Mouse (Mus musculus): ENCODE measurements around the gene Fgf8.

Gene Fgf8

DNA sequence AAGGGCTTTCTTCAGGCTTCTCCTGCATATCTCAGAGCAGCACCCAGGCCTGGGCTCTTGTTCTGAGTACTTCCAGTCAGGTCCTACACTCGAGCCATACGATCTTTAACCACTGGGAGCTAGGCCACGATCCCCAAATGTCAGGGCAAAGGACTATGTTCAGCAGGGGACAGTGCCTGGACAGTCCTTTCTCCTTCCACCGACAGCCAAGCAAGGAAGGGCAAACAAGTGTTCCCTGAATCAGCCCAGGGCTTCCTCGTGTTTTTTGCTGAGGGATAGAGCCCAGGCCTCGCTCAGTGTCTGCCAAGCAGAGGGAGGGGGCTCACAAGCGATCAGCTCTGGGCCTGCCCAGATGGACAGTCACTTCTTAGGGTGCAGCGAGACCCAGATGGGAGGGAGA, 12.7 kb downstream of the Fgf8 start:
- DNase-seq (ENCODE audit: extremely low read depth, low read depth), result no peak

DNA sequence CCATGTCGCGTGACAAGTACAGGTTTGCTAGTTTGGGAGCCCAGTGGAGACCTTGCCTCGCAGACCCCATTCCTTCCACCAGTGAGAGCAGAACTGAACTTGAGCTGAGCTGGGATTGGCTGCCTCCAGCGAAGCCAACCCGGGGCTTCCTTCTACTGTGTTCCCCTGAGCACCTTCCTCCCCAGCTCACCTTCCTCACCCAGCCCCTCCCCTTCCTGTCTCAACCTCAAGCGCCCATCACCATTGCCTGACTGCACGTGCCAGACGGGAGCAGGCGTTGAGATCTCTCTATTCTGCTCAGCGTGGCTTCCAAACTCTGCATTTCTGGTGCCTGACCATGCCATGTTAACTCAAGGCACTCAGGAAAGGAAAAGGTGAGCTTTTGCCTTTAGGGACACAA, 15.5 kb downstream of the Fgf8 start:
- DNase-seq (ENCODE audit: extremely low read depth, low read depth), result no peak

DNA sequence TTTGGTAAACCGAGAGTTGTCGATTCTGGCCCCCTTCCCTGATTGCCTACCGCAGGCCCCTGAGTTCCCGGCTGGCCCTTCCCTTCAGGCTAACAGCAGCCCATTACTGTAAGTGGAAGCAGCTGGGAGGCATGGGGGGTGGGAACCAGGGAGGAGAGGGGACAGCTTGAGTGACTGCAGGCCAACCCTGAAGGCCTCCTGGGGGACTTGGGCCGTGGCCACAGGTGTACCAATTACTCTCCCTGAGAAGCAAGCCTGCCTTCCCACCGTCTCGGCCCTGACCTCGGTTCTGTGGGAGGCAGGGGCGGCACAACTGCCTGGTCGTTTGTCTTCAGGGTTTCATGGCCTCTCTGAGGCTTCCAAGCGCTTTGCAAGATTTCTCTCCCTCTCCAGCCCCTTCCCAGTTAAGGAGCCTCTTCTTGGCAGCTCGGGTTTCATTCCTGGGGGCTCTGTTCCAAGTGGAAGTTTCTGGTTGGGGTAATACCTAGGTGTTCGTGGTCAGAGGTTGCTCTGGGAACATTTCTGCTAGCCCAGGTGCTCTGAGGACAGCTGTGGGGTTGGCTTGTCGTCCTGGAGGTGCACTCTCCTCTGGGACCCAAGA, 16.9 kb downstream of the Fgf8 start:
- no peak for DNase-seq (ENCODE audit: extremely low read depth, low read depth)

DNA sequence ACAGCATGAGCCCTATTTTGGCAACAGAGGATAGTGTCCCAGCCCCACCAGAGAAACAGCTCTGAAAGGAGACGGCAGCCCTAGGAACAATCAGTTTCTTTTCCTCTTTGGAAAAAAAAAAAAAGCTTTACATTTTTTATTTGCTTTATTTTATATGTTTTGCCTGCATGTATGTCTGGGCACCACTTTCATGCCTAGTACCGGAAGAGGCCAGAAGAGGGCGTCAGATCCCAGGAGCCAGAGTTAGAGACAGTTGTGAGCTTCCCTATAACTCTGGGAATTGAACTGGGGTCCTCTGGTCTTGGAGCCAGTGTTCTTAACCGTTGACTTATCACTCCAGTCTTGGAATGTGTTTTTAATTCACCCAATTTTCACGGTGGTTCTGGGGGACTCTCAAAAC, 20.5 kb downstream of the Fgf8 start:
- DNase-seq (ENCODE audit: extremely low read depth, low read depth), result no peak

DNA sequence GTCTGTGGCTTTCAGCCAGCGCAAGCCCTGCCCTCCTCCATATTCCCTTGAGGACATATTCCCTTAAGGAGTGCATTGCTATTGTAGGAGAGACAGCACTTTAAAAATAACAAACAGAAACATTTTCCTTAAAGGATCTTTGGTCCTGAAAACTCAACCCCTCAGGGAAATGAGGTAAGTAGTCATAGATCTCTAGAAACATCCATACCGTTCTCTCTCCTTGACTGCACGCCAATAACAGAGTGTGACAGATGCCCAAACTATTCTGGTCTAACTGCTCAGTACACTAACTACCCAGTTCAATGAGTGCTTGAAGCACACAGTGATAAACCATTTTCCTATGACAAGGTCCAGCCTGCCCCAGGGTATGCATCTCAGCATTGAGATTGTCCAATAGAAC, 24.4 kb downstream of the Fgf8 start:
- no peak for DNase-seq (ENCODE audit: extremely low read depth, low read depth)

DNA sequence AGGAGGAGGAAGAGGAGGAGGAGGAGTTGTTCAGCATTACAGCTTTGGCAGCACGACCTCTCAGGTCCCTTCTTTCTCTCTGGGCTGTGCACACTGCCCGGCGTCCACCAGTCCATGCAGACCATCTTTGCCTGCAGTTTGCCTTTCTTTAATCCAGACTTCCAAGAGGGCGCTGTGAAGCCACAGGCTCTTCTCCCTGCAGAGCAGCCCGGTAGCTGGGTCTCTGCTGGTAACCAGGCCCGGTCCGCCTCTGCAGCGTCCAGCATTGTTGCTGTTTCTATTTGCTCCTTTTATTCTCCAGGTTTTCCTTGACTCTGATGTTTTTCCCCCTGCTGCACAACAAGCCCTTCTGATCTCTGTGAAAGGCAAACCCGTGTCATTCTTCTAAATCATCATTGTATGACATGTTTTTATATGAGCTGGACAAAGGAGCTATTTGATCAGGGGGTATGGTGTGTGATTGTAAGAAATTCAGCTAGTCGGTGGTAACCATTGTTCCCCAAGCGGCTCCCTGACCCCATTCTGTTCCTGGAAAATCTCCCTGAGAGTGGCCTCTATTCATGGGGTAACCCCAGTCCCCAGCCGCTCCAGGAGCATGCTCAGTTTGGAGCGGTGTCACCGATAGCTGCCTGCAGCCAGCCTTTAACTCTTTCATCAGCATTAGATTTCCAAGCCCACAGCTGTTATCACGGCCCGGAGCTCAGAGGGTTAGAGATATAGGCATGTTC, 25.1 kb downstream of the Fgf8 start:
- DNase-seq (ENCODE audit: extremely low read depth, low read depth), result no peak

DNA sequence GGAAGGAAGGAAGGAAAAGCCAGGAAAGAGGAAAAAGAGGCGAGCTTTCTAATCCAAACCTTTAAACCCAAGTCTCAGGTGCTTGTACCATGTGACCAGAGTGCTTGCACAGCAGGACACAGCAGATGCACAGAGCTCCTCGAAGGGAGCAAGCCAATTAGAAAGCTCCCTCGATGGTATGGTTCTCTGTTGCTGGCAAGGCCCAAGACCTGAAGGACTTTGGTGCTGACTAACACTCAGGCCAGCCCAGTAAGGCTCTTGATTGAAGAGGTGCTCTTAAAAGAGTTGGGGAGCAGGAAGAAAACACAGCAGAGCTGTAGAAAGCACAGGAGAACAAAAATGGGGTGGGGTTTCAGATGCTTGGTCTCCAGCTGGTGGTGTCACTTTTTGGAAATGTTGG, 34.0 kb downstream of the Fgf8 start:
- no peak for DNase-seq (ENCODE audit: extremely low read depth, low read depth)

DNA sequence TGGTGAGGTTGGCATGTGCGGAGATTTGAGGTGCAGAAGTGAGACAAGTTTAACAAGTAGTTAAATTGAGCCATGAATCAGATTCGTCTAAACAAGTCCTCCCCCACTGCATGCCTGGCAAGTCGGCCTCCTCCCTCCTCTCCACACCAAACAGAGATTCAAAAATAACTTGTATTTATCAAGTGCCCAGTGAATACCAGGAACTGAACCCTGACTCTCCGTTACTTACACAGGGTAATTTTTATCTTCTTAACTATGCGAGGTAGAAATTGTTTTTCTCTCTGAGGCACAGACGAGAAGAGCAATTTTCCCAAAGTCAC, 46.5 kb downstream of the Fgf8 start:
- DNase-seq (ENCODE audit: extremely low read depth, low read depth), result no peak

DNA sequence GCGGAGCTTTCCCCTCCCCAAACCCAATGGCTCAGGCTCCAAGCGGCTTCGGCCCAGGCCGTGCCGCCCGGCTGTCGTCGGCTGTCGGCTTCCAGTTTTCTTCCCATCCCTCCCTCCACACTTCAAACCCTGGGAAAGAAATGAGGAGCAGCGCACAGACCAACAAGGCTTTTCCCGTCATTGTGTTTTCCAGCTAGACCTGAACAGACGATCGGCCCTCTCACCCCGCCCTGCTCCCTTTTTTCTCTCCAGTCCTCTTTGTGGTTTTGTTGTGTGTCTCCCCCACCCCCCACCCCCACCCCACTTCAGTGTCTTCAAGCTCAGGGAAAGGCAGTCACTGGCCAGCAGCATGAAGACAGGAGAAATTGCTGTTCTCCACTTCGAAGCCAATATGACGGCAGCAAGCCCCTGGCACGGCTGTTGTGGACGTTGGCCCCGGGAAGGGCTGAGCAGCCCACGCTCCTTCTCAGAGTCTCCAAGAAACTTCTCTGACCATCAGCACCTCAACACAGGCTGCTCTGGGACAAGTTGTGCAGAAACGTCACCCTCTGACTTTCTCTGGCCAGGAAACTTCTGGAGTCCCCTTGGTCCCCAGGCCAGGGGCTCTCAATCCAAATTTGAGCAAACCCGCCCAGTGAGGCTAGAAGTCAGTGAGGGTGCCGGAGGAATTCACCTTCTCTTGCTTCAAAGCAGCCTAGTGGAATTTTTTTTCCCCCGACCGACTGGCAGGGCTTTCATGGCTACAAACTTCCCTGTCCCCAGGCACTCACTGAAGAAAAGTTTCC, 47.0 kb downstream of the Fgf8 start:
- no peak for DNase-seq (ENCODE audit: extremely low read depth, low read depth)

DNA sequence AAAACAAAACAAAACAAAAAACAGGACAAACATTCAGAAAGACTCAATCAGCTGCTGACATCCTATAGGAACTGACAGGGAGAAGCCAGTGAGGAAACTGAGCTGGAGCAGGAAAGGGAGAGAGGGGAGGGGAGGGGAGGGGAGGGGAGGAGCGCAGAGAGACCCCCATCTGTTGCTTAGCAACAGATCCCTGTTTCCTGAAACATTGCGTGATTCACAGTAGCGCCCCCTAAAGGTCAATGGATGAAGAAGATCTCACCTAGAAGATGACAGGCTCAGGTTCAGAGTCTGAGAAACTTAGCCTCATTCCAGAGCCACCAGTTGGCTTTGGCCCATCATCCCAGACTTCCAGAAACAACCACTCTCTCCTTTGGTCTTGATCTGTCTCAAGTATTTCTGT, 48.7 kb downstream of the Fgf8 start:
- DNase-seq (ENCODE audit: extremely low read depth, low read depth), result no peak

DNA sequence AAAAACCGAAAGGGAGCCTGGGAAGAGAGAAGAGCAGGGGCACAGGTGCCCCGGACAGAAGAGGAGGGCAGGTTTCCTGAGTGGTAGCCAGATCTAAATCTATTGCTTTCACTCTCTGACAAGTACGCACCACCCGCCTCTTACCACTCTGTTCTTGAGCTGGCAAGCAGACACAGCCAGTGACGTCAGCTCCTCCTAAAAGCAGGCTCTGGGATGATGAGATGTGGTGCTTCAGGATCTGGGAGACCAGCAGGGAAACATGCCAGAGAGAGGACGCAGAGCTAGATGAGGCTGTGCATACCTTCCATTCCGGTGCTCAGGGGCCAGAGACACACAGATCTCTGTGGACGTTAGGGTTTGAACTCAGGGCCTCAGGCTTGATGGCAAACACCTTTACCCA, 50.5 kb downstream of the Fgf8 start:
- DNase-seq (ENCODE audit: extremely low read depth, low read depth), result no peak

DNA sequence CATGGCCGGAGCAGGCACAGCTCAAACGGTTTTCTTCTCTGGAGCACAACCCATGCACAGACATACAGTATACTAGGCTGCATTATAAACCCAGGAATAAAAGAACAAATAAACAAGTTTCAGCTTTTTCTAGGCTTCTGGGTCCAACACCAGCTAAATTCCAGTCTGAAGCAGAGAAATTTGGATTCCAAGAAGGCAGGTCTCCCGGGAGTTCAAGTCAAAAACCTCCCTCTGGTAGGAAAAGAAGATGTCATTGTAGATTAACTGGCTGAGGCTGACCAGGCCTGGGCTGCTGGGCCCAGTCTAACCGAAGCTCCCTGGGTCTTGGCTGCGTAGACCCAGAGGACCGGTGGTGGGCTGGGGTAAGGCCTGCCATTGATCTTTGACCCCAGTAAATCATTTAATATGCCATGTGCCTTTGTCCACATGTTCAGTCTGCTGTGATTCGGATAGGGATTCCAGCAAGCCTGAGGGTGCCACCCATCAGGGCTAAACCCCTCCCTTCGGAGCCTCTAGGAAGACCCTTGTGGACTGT, 51.6 kb downstream of the Fgf8 start:
- no peak for DNase-seq (ENCODE audit: extremely low read depth, low read depth)

DNA sequence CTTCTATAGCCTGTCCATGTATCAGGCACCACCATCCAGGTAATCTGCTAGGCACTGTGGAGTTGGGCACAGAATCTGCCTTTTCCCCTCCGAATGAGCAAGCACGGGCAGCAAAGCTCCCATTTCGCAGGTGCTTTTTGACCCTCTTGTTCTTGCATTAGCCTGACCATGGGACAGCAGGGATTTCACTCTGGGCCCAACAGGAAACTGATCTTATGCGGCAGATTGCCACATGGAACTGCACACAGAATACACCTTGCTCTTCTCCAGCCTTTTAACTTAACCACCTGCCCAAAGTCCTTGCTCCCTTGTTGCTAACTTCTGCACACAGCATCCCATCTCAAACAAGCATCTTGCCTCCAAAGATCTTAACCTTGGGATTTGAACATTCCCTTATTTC, 55.7 kb downstream of the Fgf8 start:
- no peak for DNase-seq (ENCODE audit: extremely low read depth, low read depth)

All from MEL-GATA-1-ER (cell line).